Comparison of ENCODE assay signal across 20 mouse cellular contexts in genomic region chr9:49590261-49590660, GRCm38 (mm10).
DNase-seq lines count a peak whose midpoint lies in the region; ATAC-seq and TF ChIP-seq lines count a peak whose summit lies in the region.
"Had no signal": no experiment of that assay in that cellular context is flagged by ENCODE, and none has a peak within 500 bp of the region (broad histone marks: within the 10 kb centered on the region; RNA-seq: fewer than 3 reads in every experiment).

No protein-coding gene starts in this region.

- peaks cover 24% of the 10 kb centered on the region for H3K4me1 ChIP-seq in embryonic facial prominence, embryonic 12.5 days
- peaks cover 25% of the 10 kb centered on the region for H3K4me1 ChIP-seq in embryonic facial prominence, embryonic 10.5 days
- H3K4me1 ChIP-seq in hindbrain, embryonic 14.5 days (replicated peaks; ENCODE audit: control insufficient read depth, insufficient read depth, low read length): peaks cover 58% of the 10 kb centered on the region
- peaks cover 66% of the 10 kb centered on the region for H3K4me1 ChIP-seq in neural tube, embryonic 15.5 days

- H3K9me3 ChIP-seq in embryonic facial prominence, embryonic 12.5 days: no peaks in the 10 kb centered on the region
- H3K9me3 ChIP-seq in embryonic facial prominence, embryonic 10.5 days: no peaks in the 10 kb centered on the region
- H3K9me3 ChIP-seq in hindbrain, embryonic 14.5 days (ENCODE audit: control insufficient read depth, low read length): no peaks in the 10 kb centered on the region
- no peaks in the 10 kb centered on the region for H3K9me3 ChIP-seq in neural tube, embryonic 15.5 days (replicated peaks)
- H3K9me3 ChIP-seq: limb, embryonic 13.5 days; neural tube, embryonic 12.5 days had no signal

- no peaks in the 10 kb centered on the region for H3K36me3 ChIP-seq in embryonic facial prominence, embryonic 12.5 days
- H3K36me3 ChIP-seq in embryonic facial prominence, embryonic 10.5 days (replicated peaks): no peaks in the 10 kb centered on the region
- H3K36me3 ChIP-seq in hindbrain, embryonic 14.5 days (replicated peaks; ENCODE audit: control insufficient read depth, insufficient read depth): no peaks in the 10 kb centered on the region
- no peaks in the 10 kb centered on the region for H3K36me3 ChIP-seq in neural tube, embryonic 15.5 days
- H3K36me3 ChIP-seq: limb, embryonic 13.5 days; neural tube, embryonic 12.5 days had no signal

- TF ChIP-seq CTCF in layer of hippocampus, adult 2 months (conservative IDR thresholded peaks at IDR 0.05): no peak

- H3K4me3 ChIP-seq in embryonic facial prominence, embryonic 12.5 days: no peak overlapping the region
- H3K4me3 ChIP-seq in embryonic facial prominence, embryonic 10.5 days: no peak overlapping the region
- no peak overlapping the region for H3K4me3 ChIP-seq in layer of hippocampus, adult 2 months
- H3K4me3 ChIP-seq in hindbrain, embryonic 14.5 days (replicated peaks; ENCODE audit: low read length): no peak overlapping the region
- H3K4me3 ChIP-seq in neural tube, embryonic 15.5 days (replicated peaks): no peak overlapping the region
- H3K4me3 ChIP-seq: gastrocnemius, adult 2 months; limb, embryonic 13.5 days; neural tube, embryonic 12.5 days had no signal

- no peak overlapping the region for H3K4me2 ChIP-seq in embryonic facial prominence, embryonic 12.5 days (replicated peaks)
- no peak overlapping the region for H3K4me2 ChIP-seq in hindbrain, embryonic 14.5 days (replicated peaks)
- no peak overlapping the region for H3K4me2 ChIP-seq in neural tube, embryonic 15.5 days
- H3K4me2 ChIP-seq: limb, embryonic 13.5 days; neural tube, embryonic 12.5 days had no signal

- ATAC-seq in embryonic facial prominence, embryonic 12.5 days (ENCODE audit: insufficient number of reproducible peaks, insufficient read depth, low FRiP score, low TSS enrichment): no peak
- ATAC-seq in hindbrain, embryonic 14.5 days (ENCODE audit: low FRiP score): no peak
- ATAC-seq in neural tube, embryonic 15.5 days (ENCODE audit: low FRiP score): no peak
- no peak for ATAC-seq in CD4-positive, CD25-positive, alpha-beta regulatory T cell, adult 4 months
- ATAC-seq: forebrain, embryonic 16.5 days had no signal

- H3K27ac ChIP-seq in embryonic facial prominence, embryonic 12.5 days: peak overlapping the region; percentile 46; the same call in 1 of the 2 replicates
- H3K27ac ChIP-seq in embryonic facial prominence, embryonic 10.5 days (replicated peaks): no peak overlapping the region
- peak overlapping the region; percentile 29; the same call in 1 of the 2 replicates for H3K27ac ChIP-seq in layer of hippocampus, adult 2 months
- peak overlapping the region; percentile 45; the same call in 1 of the 2 replicates for H3K27ac ChIP-seq in hindbrain, embryonic 14.5 days
- H3K27ac ChIP-seq in neural tube, embryonic 15.5 days (replicated peaks): peak overlapping the region; percentile 45
- H3K27ac ChIP-seq: gastrocnemius, adult 2 months; limb, embryonic 13.5 days; liver, embryonic 14.5 days; neural tube, embryonic 12.5 days had no signal

- 47% methylated on average over 4 of the region's 4 CpGs for WGBS in embryonic facial prominence, embryonic 12.5 days
- WGBS in embryonic facial prominence, embryonic 10.5 days: 61% methylated on average over 4 of the region's 4 CpGs
- WGBS in hindbrain, embryonic 14.5 days: 26% methylated on average over 4 of the region's 4 CpGs
- WGBS in neural tube, embryonic 15.5 days: 21% methylated on average over 4 of the region's 4 CpGs

- no peaks in the 10 kb centered on the region for H3K27me3 ChIP-seq in embryonic facial prominence, embryonic 12.5 days
- H3K27me3 ChIP-seq in embryonic facial prominence, embryonic 10.5 days (replicated peaks; ENCODE audit: low read depth, poor library complexity, severe bottlenecking): no peaks in the 10 kb centered on the region
- no peaks in the 10 kb centered on the region for H3K27me3 ChIP-seq in hindbrain, embryonic 14.5 days (ENCODE audit: control insufficient read depth, insufficient read depth, low read length)
- no peaks in the 10 kb centered on the region for H3K27me3 ChIP-seq in neural tube, embryonic 15.5 days (replicated peaks)
- H3K27me3 ChIP-seq: neural tube, embryonic 12.5 days had no signal

- no peak overlapping the region for H3K9ac ChIP-seq in embryonic facial prominence, embryonic 12.5 days
- no peak overlapping the region for H3K9ac ChIP-seq in hindbrain, embryonic 14.5 days
- H3K9ac ChIP-seq in neural tube, embryonic 15.5 days (replicated peaks): no peak overlapping the region
- H3K9ac ChIP-seq: limb, embryonic 13.5 days; liver, embryonic 14.5 days; neural tube, embryonic 12.5 days had no signal

- DNase-seq in embryonic facial prominence, embryonic 10.5 days (ENCODE audit: low spot score): no peak
- DNase-seq in layer of hippocampus, adult 2 months (ENCODE audit: low spot score in 2 of 2): no peak
- no peak for DNase-seq in layer of hippocampus, adult 18-20 months (ENCODE audit: low spot score in 2 of 2)
- no peak for DNase-seq in hindbrain, embryonic 14.5 days (ENCODE audit: low spot score)
- no peak for DNase-seq in adrenal gland, adult (ENCODE audit: inconsistent age in 2 of 2, low spot score in 1 of 2)
- DNase-seq: adrenal gland, postnatal 10 days; cerebellum, adult 18-20 months; gastrocnemius, adult 2 months; heart, adult 18-20 months; kidney, adult 2 months; kidney, postnatal 14 days; right cerebral cortex, postnatal 4 days; thymus, postnatal 4 days had no signal
